Mouse (Mus musculus): ENCODE data around the gene Atp2b4. TPM values are rescaled to one million over a fixed set of nuclear protein-coding genes. Genes with fewer than 3 reads are reported as not detected.

Gene Atp2b4
- polyA plus RNA-seq, 1 experiment from 2014 or later: 22.3 TPM

DNA sequence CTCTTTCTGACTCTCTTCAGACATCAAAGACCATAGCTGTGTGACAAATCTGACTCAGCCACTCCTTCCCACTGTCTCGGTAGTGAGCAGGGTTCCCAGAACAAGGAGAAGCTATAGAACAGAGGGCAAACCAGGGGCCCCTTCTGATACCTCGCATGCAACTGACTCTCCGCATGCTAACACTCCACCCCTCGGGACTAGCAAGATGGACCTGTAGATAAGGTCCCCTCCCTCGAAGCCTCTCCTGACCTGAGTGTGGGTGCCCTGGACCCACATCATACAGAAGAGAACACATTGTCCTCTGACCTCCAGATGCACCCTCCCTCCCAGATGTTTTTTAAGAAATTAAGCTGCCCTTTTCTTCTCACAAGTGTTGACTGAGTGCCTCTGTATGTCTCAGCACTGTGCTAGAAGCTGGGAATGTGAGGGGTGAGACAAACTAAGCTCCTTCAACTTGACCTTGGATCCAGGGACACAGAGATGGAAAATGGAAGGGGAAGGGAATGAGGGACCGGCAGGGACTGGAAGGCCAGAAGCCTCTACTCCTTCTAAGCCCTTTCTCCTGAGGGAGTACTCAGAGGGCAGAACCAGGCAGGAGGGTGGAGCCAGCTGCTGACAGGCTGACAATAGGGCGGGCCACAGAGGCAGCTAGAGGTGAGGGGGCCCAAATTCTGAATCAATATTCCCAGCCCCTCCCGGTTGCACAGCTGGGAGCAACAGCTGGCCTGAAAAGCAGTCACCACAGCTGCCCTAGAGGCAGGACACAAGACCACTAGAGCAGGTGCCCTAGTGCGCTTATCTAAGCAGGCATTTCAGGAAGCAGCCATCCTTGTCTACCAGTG lies 2.6 kb downstream of the Atp2b4 start:
- no peak for ATAC-seq (ENCODE audit: insufficient number of reproducible peaks, low FRiP score, low TSS enrichment, low read depth)

DNA sequence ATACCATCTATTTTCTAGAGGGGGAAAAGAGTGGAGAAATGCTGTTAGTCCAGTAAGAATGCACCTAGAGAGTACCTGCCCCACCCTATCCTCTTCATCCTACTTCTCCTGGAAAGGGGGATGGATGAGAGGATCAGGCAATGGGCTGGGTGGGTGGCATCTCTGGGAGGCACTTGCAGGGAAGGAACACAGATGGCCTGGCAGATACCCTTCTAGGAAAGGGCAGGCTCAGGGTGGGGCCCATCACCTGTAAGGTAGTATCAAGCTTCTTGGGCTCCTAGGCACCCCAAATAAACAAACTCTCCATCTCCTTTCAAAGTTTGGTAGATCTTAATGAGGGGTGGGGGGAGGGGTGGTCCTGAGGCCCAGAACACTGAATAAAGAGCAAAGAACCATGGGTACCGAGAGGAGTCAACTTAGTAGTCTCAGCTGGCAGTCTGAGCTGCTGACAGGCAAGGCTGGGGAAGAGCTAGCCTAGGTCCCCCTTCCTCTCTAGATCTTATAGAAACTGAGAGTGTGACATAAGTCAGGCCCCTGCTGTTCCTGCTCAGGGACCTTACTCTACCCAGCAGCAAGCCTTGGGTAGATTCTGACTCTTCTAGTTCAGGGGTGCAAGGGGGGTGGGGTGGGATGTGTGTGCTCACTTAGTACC lies 3.4 kb downstream of the Atp2b4 start:
- Histone ChIP-seq H3K36me3 (no peaks in the 10 kb centered on the region), H3K4me2 (replicated peaks) (peak overlapping the region; percentile 86), H3K27ac (replicated peaks) (no peak overlapping the region), H3K4me3 (replicated peaks) (0 out of 2 replicates have a peak overlapping the region, but pooled peaks have one; percentile 72), H3K9ac (no peak overlapping the region), H3K4me1 (peaks cover 63% of the 10 kb centered on the region), H3K27me3 (no peaks in the 10 kb centered on the region), H3K9me3 (replicated peaks) (no peaks in the 10 kb centered on the region)
- WGBS: 56% methylated on average over 1 of the region's 1 CpGs
- no peak for ATAC-seq (ENCODE audit: insufficient number of reproducible peaks, low FRiP score, low TSS enrichment, low read depth)

More for the DNA sequence above, 2.6 kb downstream of the Atp2b4 start:
- Histone ChIP-seq H3K9ac (no peak overlapping the region), H3K27ac (replicated peaks) (0 out of 2 replicates have a peak overlapping the region, but pooled peaks have one; percentile 19), H3K27me3 (no peaks in the 10 kb centered on the region), H3K9me3 (replicated peaks) (no peaks in the 10 kb centered on the region), H3K4me3 (replicated peaks) (peak overlapping the region; percentile 72), H3K36me3 (no peaks in the 10 kb centered on the region), H3K4me2 (replicated peaks) (peak overlapping the region; percentile 86), H3K4me1 (peaks cover 61% of the 10 kb centered on the region)
- WGBS: 36% methylated on average over 9 of the region's 9 CpGs

DNA sequence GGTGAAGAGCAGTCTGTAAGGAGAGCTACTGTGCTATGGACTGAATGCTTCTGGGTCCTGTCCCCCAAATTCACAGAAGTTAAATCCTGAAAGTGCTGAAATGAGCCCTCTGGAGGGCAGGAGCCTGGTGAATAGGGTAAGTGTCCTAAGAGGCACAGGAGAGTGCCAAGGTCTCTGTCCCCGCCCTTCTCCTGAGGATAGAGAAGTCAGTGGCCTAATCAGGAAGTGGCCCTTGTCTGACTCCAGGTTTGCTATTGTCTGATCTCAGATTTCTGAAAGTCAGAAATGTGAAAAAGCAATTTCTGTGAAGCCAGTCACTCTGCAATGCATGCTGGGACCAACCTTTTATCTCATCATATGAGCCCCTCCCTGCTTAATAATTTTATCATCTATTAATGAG lies 7.2 kb downstream of the Atp2b4 start:
- Histone ChIP-seq H3K4me2 (replicated peaks) (no peak overlapping the region), H3K36me3 (peaks cover 11% of the 10 kb centered on the region; the same call in 1 of the 2 replicates), H3K4me1 (peaks cover 40% of the 10 kb centered on the region), H3K9ac (no peak overlapping the region), H3K27me3 (no peaks in the 10 kb centered on the region), H3K27ac (replicated peaks) (no peak overlapping the region), H3K9me3 (replicated peaks) (no peaks in the 10 kb centered on the region), H3K4me3 (replicated peaks) (no peak overlapping the region)
- 21% methylated on average over 1 of the region's 1 CpGs for WGBS
- no peak for ATAC-seq (ENCODE audit: insufficient number of reproducible peaks, low FRiP score, low TSS enrichment, low read depth)

DNA sequence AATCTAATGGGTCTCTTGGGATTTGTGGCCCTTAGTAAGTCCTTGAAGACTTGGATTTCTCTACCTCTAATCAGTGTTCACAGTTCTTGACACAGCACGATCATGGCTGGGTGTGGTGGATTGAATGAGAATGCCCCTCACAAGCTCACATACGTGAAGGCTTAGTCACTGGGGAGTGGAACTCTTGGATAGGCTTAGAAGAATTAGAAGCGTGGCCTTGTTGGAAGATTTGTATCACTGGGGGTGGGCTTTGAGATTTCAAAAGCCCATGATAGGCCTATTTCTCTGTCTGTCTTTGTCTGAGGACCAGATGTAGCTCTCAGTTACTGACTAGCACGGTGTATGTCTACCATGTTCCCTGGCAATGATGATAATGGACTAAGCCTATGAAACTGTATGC lies 10.8 kb downstream of the Atp2b4 start:
- Histone ChIP-seq H3K36me3 (peaks cover 11% of the 10 kb centered on the region; the same call in 1 of the 2 replicates), H3K4me2 (replicated peaks) (no peak overlapping the region), H3K27ac (replicated peaks) (no peak overlapping the region), H3K9ac (no peak overlapping the region), H3K4me1 (peaks cover 16% of the 10 kb centered on the region), H3K9me3 (replicated peaks) (no peaks in the 10 kb centered on the region), H3K4me3 (replicated peaks) (no peak overlapping the region), H3K27me3 (no peaks in the 10 kb centered on the region)
- no peak for ATAC-seq (ENCODE audit: insufficient number of reproducible peaks, low FRiP score, low TSS enrichment, low read depth)
- whole genome bisulfite sequencing: 80% methylated on average over 4 of the region's 4 CpGs

DNA sequence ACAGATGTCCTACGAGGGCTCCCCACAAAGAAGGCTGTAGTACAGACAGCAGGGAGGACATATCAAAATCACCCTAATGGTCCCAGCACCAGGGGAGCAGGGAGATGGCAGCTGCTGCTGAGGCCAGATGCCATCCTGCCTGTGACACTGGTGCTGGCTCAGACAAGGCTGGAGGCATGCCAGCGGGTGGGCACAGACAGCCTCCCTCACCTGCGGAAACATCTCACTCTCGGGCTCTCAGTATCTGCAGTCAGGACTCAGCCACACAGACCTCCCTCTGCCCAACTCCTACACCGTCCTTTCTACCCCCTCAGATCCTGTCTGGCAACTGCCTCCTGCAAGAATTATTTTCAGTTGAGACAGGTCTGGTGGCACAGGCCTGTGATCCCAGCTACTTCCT lies 12.0 kb downstream of the Atp2b4 start:
- Histone ChIP-seq H3K4me3 (replicated peaks) (no peak overlapping the region), H3K27me3 (no peaks in the 10 kb centered on the region), H3K4me1 (peaks cover 16% of the 10 kb centered on the region), H3K9me3 (replicated peaks) (no peaks in the 10 kb centered on the region), H3K9ac (no peak overlapping the region), H3K36me3 (peaks cover 11% of the 10 kb centered on the region; the same call in 1 of the 2 replicates), H3K4me2 (replicated peaks) (no peak overlapping the region), H3K27ac (replicated peaks) (no peak overlapping the region)
- no peak for ATAC-seq (ENCODE audit: insufficient number of reproducible peaks, low FRiP score, low TSS enrichment, low read depth)
- 68% methylated on average over 5 of the region's 5 CpGs for WGBS

DNA sequence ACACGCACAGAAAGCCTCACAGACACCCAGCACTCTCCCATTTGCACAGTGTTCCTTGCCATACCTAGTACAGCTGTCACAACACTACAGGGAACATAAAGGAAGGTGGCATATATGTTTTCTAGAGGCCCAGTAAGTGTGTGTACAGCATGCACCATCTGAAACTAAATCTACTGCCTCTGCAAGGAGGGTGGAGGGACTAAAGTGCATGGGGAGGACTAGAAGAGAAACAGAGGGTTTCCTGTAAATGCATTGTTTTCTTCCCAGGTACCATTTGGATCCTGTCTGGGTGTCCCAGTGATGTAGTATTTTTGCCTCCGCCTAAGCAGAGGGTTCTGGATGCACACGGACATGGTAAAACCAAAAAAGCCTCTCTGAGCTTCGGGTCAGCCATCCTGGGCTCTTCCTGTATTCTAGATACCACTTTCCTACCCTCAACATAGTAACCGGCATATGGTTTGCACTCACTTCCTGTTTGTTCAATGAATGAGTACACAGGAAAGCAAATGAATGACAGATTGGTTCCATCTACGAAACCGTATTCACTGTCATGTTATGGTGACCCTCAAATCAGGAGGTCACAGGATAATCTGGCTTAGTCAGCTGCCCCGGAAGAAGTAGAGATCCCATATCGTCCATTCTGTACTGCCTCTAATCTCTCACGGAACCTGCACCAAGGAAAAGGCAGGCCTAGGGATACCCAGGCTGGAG lies 13.2 kb downstream of the Atp2b4 start:
- Histone ChIP-seq H3K4me1 (0 out of 2 replicates have a peak, but pooled peaks cover 8% of the 10 kb centered on the region), H3K9ac (no peak overlapping the region), H3K27ac (replicated peaks) (no peak overlapping the region), H3K4me3 (replicated peaks) (no peak overlapping the region), H3K9me3 (replicated peaks) (no peaks in the 10 kb centered on the region), H3K4me2 (replicated peaks) (no peak overlapping the region), H3K27me3 (no peaks in the 10 kb centered on the region), H3K36me3 (peaks cover 11% of the 10 kb centered on the region; the same call in 1 of the 2 replicates)
- ATAC-seq (ENCODE audit: insufficient number of reproducible peaks, low FRiP score, low TSS enrichment, low read depth): no peak
- 70% methylated on average over 10 of the region's 10 CpGs for WGBS

DNA sequence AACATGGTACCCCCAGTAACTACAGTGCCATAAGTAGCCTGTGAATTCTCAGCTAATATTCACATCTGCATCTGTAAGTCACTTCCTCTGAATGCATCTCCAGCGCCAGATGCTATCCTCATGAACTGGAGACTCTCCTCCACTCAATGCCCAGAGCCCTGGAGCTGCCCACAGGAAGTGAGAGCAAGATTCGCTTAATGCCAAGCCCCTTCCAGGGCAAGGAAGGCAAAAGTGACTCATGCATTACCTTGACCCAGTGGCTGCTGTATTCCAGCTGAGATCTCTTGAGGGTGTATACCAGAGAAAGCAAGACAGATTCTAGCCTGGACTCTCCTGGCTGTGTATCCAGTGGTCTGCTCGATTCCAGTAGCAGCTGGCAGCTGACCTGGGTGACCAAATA lies 16.2 kb downstream of the Atp2b4 start:
- no peaks in the 10 kb centered on the region for H3K36me3 ChIP-seq
- no peak for ATAC-seq (ENCODE audit: insufficient number of reproducible peaks, low FRiP score, low TSS enrichment, low read depth)
- H3K4me2 ChIP-seq (replicated peaks): no peak overlapping the region
- no peaks in the 10 kb centered on the region for H3K9me3 ChIP-seq (replicated peaks)
- H3K27ac ChIP-seq (replicated peaks): no peak overlapping the region
- no peak overlapping the region for H3K9ac ChIP-seq
- WGBS: 79% methylated on average over 3 of the region's 3 CpGs
- 0 out of 2 replicates have a peak, but pooled peaks cover 8% of the 10 kb centered on the region for H3K4me1 ChIP-seq
- H3K4me3 ChIP-seq (replicated peaks): no peak overlapping the region
- no peaks in the 10 kb centered on the region for H3K27me3 ChIP-seq

DNA sequence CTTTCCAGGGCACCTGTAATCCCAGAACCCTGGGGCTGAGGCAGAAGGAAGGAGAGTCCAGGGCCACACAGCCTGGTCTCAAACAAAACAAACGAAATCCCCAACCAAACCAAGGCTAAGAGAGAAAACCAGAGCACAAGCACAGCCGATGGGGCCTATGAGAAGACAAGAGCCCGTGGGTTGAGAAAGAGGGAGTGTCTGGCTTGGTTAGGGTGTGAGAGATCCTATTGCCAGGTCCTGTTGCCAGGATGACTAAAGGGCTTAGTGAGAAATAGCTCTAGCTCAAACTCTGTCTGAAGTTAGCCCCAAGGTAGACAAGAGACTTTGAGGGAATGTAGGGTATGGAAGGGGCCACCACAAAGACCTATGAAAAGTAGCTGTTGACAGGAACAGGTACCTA lies 19.3 kb downstream of the Atp2b4 start:
- 52% methylated on average over 3 of the region's 3 CpGs for WGBS
- H3K4me2 ChIP-seq (replicated peaks): no peak overlapping the region
- H3K27me3 ChIP-seq: no peaks in the 10 kb centered on the region
- no peak for ATAC-seq (ENCODE audit: insufficient number of reproducible peaks, low FRiP score, low TSS enrichment, low read depth)
- H3K27ac ChIP-seq (replicated peaks): no peak overlapping the region
- peaks cover 11% of the 10 kb centered on the region for H3K4me1 ChIP-seq
- H3K36me3 ChIP-seq: no peaks in the 10 kb centered on the region
- H3K4me3 ChIP-seq (replicated peaks): no peak overlapping the region
- no peaks in the 10 kb centered on the region for H3K9me3 ChIP-seq (replicated peaks)
- H3K9ac ChIP-seq: no peak overlapping the region

DNA sequence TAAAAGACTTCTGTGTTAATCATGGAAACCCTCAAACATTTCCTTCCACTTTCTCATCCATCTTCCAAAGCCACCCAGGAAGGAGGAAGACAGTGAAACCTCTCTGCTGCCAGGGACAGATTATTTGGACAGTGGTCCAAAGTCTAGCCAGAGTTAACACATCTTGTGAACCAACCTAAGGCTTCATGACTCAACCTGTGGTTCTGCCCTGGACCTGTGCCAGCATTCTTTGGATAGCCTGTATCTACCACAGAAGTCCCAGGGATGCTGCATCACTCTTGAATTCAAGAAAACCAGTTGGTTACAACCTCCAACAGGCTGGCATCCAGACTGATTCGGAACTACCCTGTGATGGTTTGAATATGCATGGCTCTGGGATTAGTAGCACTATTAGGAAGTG lies 21.8 kb downstream of the Atp2b4 start:
- no peaks in the 10 kb centered on the region for H3K9me3 ChIP-seq (replicated peaks)
- no peak overlapping the region for H3K9ac ChIP-seq
- H3K36me3 ChIP-seq: no peaks in the 10 kb centered on the region
- H3K27ac ChIP-seq (replicated peaks): no peak overlapping the region
- H3K27me3 ChIP-seq: no peaks in the 10 kb centered on the region
- H3K4me3 ChIP-seq (replicated peaks): no peak overlapping the region
- ATAC-seq (ENCODE audit: insufficient number of reproducible peaks, low FRiP score, low TSS enrichment, low read depth): no peak
- WGBS: 78% methylated on average over 1 of the region's 1 CpGs
- H3K4me2 ChIP-seq (replicated peaks): no peak overlapping the region
- H3K4me1 ChIP-seq: peaks cover 11% of the 10 kb centered on the region

DNA sequence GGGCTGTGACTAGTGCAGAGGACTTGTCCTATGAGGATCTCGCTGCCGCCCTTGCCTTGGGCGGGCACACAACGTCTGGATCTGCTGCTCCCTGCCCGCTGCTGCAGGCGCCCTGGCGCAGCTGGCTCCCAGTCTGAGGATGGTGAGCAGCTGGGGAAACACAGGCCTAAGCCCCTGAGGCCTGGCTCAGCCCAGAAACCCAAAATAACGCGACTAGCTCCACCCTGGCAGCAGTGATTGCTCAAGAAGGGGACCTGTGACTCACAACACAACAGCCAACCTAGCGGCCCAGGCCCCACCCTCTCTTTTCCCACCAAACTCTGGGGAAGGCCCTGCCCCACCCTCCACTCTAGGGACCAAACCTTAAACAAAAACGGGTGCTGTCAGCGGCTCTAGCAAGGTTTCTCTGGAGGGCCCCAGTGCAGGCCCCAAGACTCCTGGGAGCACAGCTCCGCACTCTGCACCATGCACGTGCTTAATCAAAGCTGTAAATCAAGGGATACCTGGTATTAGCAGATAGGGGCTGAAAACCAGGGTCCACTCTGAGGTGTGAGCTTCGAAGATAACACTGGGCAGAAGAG lies 23.1 kb downstream of the Atp2b4 start:
- Histone ChIP-seq H3K4me2 (replicated peaks) (no peak overlapping the region), H3K27me3 (no peaks in the 10 kb centered on the region), H3K9ac (no peak overlapping the region), H3K27ac (replicated peaks) (peak overlapping the region; percentile 48), H3K9me3 (replicated peaks) (no peaks in the 10 kb centered on the region), H3K36me3 (no peaks in the 10 kb centered on the region), H3K4me1 (peaks cover 11% of the 10 kb centered on the region), H3K4me3 (replicated peaks) (no peak overlapping the region)
- peak; percentile 79 for ATAC-seq (ENCODE audit: insufficient number of reproducible peaks, low FRiP score, low TSS enrichment, low read depth)
- WGBS: 42% methylated on average over 15 of the region's 15 CpGs

DNA sequence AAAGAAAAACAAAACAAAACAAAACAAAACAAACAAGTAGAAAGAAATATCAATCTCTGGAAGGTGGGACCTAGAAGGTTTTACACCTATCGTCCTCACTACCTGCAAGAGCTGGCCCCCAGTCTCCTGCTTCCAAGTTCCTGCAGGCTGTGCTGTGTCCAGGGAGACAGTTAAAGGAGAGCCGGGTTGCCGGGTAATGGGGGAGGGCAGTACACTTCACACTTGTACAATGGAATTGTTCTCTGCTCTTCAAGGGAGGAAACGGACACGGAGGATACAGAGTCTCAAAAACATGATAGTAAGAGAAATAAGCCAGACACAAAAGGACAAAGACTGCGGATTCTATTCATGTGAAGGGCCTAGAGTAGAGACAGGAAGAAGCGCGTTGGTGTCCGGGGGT lies 28.3 kb downstream of the Atp2b4 start:
- Histone ChIP-seq H3K36me3 (peaks cover 5% of the 10 kb centered on the region), H3K9me3 (replicated peaks) (no peaks in the 10 kb centered on the region), H3K27ac (replicated peaks) (no peak overlapping the region), H3K4me3 (replicated peaks) (no peak overlapping the region), H3K4me2 (replicated peaks) (no peak overlapping the region), H3K4me1 (peaks cover 22% of the 10 kb centered on the region), H3K9ac (no peak overlapping the region), H3K27me3 (no peaks in the 10 kb centered on the region)
- no peak for ATAC-seq (ENCODE audit: insufficient number of reproducible peaks, low FRiP score, low TSS enrichment, low read depth)
- WGBS: 67% methylated on average over 9 of the region's 9 CpGs
